Mouse (Mus musculus): ENCODE measurements at regions not wholly inside any gene's neighbourhood (a gene's known extent, or its start where the extent isn't known, plus 50 kb on each side); places are given as distances from the start of the nearest gene placed in this dataset.
"Not testable (repeated sequence)": the region's sequence is repeated elsewhere in the genome, so short reads cannot be mapped to it uniquely, and the experiment has no call there.

GRCm38 (mm10) chr8:99604327-99604726 is 188.1 kb upstream of the Cdh8 start:
- H3K9me3 ChIP-seq; H3K4me1 ChIP-seq; H3K36me3 ChIP-seq; H3K27me3 ChIP-seq; H3K27ac ChIP-seq; H3K4me2 ChIP-seq; ATAC-seq (ENCODE audit: insufficient number of reproducible peaks, insufficient read depth, low FRiP score, low TSS enrichment, low read depth); H3K9ac ChIP-seq; H3K4me3 ChIP-seq: not testable (repeated sequence)
- 59% methylated on average over 2 of the region's 2 CpGs for WGBS

- Histone ChIP-seq H3K36me3 (no peaks in the 10 kb centered on the region), H3K27ac (no peak overlapping the region), H3K4me3 (no peak overlapping the region), H3K4me2 (no peak overlapping the region), H3K27me3 (no peaks in the 10 kb centered on the region), H3K9ac (no peak overlapping the region), H3K4me1 (no peaks in the 10 kb centered on the region), H3K9me3 (no peaks in the 10 kb centered on the region)
- no peak for ATAC-seq (ENCODE audit: insufficient number of reproducible peaks, insufficient read depth, low FRiP score, low TSS enrichment, low read depth)
- 74% methylated on average over 2 of the region's 2 CpGs for WGBS
Measured at GRCm38 (mm10) chr8:99591308-99592004, 175.2 kb upstream of the Cdh8 start.

- H3K27me3 ChIP-seq = no peaks in the 10 kb centered on the region
- H3K4me3 ChIP-seq = no peak overlapping the region
- H3K4me2 ChIP-seq = no peak overlapping the region
- 62% methylated on average over 1 of the region's 1 CpGs for WGBS
- H3K27ac ChIP-seq = no peak overlapping the region
- no peak overlapping the region for H3K9ac ChIP-seq
- no peaks in the 10 kb centered on the region for H3K9me3 ChIP-seq
- no peaks in the 10 kb centered on the region for H3K4me1 ChIP-seq
- ATAC-seq (ENCODE audit: insufficient number of reproducible peaks, insufficient read depth, low FRiP score, low TSS enrichment, low read depth) = no peak
- H3K36me3 ChIP-seq = no peaks in the 10 kb centered on the region
Measured at GRCm38 (mm10) chr8:99544102-99544501, 127.8 kb upstream of the Cdh8 start.

GRCm38 (mm10) chr8:99532686-99533415 is 116.6 kb upstream of the Cdh8 start:
- Histone ChIP-seq H3K36me3 (no peaks in the 10 kb centered on the region), H3K27me3 (no peaks in the 10 kb centered on the region), H3K27ac (no peak overlapping the region), H3K4me2 (no peak overlapping the region), H3K4me1 (no peaks in the 10 kb centered on the region), H3K9me3 (no peaks in the 10 kb centered on the region), H3K4me3 (no peak overlapping the region), H3K9ac (no peak overlapping the region)
- WGBS = 71% methylated on average over 8 of the region's 8 CpGs
- no peak for ATAC-seq (ENCODE audit: insufficient number of reproducible peaks, insufficient read depth, low FRiP score, low TSS enrichment, low read depth)

- Histone ChIP-seq H3K9ac (no peak overlapping the region), H3K4me3 (no peak overlapping the region), H3K4me1 (no peaks in the 10 kb centered on the region), H3K27me3 (no peaks in the 10 kb centered on the region), H3K4me2 (no peak overlapping the region), H3K9me3 (no peaks in the 10 kb centered on the region), H3K36me3 (no peaks in the 10 kb centered on the region), H3K27ac (no peak overlapping the region)
- no peak for ATAC-seq (ENCODE audit: insufficient number of reproducible peaks, insufficient read depth, low FRiP score, low TSS enrichment, low read depth)
- 88% methylated on average over 3 of the region's 3 CpGs for WGBS
Measured at GRCm38 (mm10) chr8:99502055-99502454, 85.8 kb upstream of the Cdh8 start.
